Mouse (Mus musculus) T-helper 2 cell (primary cell): ENCODE measurements around the gene Golm1.
"Not testable (repeated sequence)": the region's sequence is repeated elsewhere in the genome, so short reads cannot be mapped to it uniquely, and the experiment has no call there.

ENCODE experiments used
- in situ Hi-C: fragments of 300-600 bp; cut with MboI, MseI; formaldehyde crosslinking; loops from one replicate; pipeline ENCODE4 v1.15.1; 2025; ENCODE audit warnings: high pct_unique_total_duplicates

The Golm1 gene

DNA sequence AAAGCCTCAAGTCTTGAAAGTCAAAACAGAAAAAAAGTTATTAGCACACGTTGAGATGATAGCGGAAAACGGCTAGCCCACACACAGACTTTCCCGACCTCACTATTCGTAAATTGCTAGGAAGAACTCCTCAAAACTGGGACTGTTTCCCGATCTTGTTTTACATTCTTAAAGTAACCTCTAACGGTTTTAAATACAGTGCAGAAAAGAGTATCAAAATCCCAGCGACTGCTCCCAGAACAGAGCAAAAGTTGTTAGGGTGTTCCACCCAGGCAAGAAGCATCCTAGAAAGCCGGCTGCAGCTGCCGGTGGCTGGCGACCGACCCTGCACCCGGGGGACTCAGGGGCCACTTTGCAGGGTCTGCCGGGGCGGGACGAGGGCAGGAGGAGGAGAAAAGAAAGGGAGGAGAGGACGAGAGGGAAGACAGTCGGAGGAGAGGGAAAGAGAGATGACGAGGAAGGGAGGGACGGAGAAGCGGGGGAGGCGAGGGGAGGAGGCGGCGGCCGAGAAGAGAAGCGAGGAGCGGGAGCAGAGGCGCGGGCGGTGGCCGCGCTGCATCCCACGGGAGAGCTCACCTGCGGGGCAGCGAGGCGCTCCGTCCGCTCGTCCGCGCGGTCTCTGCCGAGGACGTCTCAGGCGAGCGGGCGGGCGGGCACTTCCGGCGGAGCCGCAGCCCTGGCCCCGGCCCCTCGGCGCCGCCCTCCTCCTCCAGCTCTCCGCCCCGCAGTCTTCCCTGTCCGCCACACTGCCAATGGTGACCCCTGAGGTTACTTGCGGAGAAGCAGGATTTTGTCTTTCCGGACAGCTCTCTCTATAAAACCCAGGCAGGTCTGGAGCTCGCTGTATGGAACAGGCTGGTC, at the start of gene Golm1:
Gene Golm1 (minus strand): TSS at position 661 of the 861 bp plus-strand sequence.
- in situ Hi-C loops = no loop called here

DNA sequence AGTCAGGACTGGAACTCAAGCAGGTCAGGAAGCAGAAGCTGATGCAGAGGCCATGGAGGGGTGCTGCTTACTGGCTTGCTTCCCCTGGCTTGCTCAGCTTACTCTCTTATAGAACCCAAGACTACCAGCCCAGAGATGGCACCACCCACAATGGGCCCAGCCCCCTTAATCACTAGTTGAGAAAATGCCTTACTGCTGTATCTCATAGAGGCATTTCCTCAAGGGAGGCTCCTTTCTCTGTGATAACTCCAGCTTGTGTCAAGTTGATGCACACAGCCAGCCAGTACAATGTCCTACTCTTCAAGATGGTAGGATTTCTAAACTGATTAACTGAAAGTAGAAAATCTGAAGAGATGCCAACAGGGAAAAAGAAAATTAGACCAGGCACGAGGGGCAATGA, 46.5 kb upstream of the Golm1 start:
- in situ Hi-C loops = not testable (repeated sequence)

DNA sequence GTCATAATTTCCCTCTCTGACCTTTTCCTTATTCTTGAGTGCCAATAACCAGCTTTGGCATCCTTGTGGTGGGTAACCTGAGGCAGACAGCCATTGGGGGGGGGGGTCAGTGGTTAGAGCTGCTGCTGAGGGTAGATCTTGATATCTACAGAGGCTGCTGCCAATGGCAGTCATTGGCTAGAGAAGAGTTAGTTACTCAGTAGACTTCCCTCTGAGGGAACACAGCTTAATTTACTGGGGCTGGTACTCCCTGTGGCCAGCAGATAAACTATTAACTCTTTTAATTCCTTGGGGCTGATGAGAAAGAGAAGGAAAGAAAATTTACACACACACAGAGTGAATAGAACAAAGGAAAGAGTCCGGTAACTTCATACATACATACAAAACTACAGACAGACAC, 43.9 kb upstream of the Golm1 start:
- in situ Hi-C loops = no loop called here

- in situ Hi-C loops = not testable (repeated sequence)
These were observed 43.3 kb upstream of the Golm1 start for GRCm38 (mm10) chr13:59718857-59719440.

DNA sequence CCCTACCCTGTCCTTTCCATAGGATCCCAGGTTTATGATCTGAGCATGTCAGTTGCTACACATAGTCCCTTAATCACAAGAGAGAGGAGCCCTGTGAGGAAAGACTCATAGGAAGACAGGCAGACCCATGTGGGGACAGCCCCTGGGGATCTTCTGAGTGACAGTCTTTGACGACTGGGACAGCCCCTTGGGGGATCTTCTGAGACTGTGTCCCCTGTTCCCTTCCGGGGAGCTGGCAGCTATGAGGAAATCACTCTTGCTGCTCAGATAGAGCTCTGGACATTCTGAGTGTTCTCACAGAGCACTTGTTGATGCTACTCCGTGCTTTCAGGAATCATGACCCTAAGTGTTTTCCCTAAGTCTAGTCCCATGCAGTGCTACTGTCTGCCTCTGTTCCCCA, 38.1 kb upstream of the Golm1 start:
- in situ Hi-C loops = no loop called here

DNA sequence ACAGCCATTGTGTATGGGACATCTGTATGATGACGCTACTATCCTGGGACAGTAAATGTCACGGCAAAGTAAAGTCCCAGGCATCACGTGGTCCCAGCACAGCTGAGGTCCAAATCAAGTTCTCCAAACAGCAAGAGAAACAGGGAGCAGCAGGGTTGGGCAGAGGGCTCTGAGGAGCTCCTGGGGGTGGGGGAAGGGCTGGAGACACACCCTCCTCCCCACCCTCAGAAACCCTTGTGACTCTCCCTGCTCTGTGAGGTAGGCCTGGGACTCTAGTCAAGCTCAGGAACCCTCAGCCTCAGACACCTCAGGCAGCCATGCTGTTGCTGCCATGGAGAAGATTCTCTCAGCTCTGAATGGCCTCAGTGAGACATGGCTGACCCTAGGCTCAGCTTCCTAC, 36.4 kb upstream of the Golm1 start, which contains the start of gene Spata31d1b:
Gene Spata31d1b (plus strand): TSS at position 301 of the 400 bp plus-strand sequence.
- in situ Hi-C loops = not testable (repeated sequence)

DNA sequence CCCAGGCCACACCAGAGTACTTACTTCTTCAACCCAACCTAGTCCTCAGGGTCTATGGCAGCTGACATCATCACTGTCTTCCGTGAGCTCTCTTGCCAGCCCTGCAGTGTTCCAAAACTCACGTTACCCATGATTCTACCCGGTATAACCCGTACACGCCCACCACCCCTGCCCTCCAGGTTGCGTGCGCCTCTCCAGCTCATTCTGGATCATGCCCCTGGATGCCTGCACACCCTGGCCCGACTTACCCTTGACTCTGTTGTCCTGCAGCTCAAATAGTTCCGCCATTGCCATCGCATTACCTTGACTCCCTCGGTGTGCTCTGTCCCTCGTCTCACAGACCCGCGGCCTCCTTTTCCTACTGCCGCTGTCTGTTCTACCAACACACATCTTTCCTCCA, 34.6 kb upstream of the Golm1 start, which contains the start of gene Spata31d1a:
Gene Spata31d1a (minus strand): TSS at position 101 of the 400 bp plus-strand sequence.
- in situ Hi-C loops = no loop called here

- in situ Hi-C loops = loop anchor here (5.0 kb wide), 1 partner anchor 38 kb away; no protein-coding TSS in a partner anchor
These were observed 29.0 kb upstream of the Golm1 start for GRCm38 (mm10) chr13:59704562-59704961.

GRCm38 (mm10) chr13:59703514-59703913, 27.9 kb upstream of the Golm1 start:
- in situ Hi-C loops = loop anchor here (5.0 kb wide), 1 partner anchor 39 kb away; no protein-coding TSS in a partner anchor

DNA sequence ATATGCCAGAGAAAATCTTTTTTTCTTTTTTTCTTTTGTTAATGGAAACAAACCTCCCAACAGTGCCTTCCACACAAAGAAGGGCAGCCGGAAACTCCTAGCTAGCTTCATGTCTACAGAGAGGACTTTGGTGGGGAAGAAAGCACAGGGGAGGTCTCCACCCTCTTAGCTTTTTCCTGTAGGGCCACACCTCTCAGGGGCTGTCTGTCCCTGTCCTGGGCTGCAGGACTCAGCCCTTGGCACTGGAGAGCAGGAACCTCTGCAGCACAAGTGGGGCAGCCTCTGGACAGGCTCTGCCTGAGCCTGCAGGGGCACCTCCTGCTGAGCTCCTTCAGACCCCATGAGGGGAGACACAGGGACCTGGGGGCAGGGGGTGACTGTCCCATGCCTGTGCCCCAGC, 24.5 kb upstream of the Golm1 start:
- in situ Hi-C loops = loop anchor here (5.0 kb wide), 1 partner anchor 42 kb away; no protein-coding TSS in a partner anchor

GRCm38 (mm10) chr13:59699131-59699530, 23.5 kb upstream of the Golm1 start:
- in situ Hi-C loops = no loop called here

- in situ Hi-C loops = no loop called here
These were observed 20.2 kb upstream of the Golm1 start for GRCm38 (mm10) chr13:59695781-59696180.

DNA sequence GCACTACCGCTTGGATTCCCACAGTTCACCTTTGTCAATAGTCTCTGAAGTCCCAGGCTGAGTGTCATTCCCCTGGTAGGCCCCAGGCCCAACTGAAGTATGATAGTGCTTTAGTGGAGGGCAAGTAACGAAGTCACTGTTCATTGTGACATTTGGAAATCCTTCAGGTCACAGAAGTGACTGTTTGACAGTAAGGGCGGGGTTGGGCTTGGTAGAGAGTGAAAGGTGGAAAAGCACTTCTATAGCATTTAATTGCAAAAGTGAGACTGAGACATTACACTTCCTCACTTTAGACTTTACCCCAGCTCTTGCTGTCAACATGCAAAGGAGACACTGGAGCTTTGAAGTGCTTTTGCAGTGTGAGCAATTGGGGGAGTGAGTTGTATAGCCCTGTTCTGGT, 18.4 kb upstream of the Golm1 start, which contains the start of gene 4921517D22Rik:
Gene 4921517D22Rik (minus strand): TSS at position 101 of the 400 bp plus-strand sequence.
- in situ Hi-C loops = no loop called here

DNA sequence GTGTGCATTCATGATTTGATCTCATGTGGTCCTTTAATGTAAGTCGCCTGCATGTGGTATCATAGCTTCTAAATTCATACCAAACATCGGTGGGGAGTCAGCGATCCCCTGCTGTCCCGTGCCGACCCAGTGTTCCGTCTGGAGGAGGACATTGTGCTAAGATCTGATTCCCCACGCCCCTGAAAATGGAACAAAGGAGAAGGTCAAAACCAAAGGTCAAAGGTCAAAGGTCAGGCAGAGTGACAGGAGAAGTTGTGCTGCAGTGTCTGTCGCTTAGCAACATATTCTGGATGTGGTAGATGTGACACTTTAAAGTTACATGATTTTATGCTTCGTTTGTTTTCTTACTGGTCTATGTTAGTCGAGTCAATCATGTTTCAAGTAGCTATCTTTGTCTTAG, 15.9 kb upstream of the Golm1 start:
- in situ Hi-C loops = no loop called here

- in situ Hi-C loops = no loop called here
These were observed 15.0 kb upstream of the Golm1 start for GRCm38 (mm10) chr13:59690576-59690975.

DNA sequence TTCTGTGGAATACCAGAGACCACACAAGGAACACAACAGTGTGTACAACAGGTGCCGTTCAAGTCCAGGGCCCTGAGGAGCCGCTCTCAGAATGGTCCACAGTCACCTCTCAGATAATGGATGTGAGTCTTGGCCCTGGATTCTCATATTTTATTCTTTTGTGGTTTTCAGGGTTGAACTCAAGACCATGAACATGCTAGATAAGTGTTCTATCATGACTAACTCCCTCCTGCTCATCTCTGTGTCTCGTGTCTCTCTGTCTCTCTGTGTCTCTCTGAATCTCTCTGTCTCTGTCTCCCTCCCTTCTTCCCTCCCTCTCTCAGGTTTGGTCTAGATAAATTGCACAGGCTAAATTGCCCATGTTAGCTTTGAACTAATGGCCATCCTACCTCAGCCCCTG, 14.2 kb upstream of the Golm1 start:
- in situ Hi-C loops = no loop called here

DNA sequence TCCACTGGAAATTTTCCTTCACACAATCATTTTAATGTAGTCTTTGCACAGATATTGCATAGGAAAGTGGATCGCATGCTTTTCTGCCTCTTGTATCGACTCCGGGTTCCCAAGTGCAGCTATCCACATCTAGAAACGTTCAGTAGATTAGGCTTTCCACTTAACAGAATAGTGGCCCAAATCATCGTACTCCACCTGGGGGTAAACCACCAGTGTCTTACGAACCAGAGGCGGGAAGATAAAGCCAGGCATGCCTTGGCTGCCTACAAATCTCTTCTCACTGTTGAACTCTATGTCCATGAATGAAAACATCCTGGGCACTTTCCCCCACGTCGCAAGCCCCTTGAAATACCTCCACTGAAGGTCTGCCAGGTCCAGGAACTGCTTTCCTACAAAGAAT, 13.7 kb upstream of the Golm1 start:
- in situ Hi-C loops = no loop called here

GRCm38 (mm10) chr13:59688338-59688770, 12.7 kb upstream of the Golm1 start:
- in situ Hi-C loops = no loop called here

DNA sequence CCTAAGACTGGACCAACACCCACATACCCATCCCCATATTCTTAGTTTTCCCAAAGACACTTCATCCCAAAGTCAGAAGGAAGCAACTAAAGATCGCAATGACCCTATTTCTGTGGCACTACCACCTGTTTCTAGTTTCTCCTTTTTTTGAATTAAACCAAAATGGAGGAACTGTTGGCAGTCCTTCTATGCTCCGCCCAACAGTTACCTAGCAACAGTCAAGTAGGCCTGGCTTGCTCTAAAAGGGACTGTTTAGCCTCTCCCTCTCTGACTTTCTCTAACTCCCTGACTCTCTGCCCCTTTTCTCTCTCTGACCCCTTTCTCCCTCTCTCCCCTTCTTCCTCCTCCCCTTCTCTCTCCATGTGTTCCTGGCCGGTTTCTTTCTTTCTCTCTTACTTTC, 9.6 kb upstream of the Golm1 start:
- in situ Hi-C loops = no loop called here

- in situ Hi-C loops = no loop called here
These were observed 7.0 kb upstream of the Golm1 start for GRCm38 (mm10) chr13:59682629-59683028.

DNA sequence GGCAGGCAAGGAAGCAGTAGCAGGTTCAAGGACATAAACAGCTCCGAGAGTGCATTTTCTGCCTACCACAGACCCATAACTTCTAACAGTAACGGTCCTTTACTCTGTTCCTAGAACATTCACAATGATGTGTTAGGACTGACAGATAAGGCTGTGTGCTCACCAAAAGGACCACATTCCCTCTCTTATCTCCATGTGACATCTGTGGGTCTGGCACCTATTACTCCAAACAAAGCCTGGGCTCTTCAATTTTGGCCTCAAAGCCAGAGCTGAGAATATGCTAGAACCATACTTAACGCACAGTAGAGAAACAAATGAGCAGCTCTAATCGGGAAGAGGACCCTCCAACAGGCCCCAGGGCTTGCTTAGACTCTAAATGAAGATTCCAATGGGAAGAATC, 4.3 kb upstream of the Golm1 start:
- in situ Hi-C loops = no loop called here

- in situ Hi-C loops = no loop called here
These were observed 3.7 kb upstream of the Golm1 start for GRCm38 (mm10) chr13:59679306-59679705.
